Mouse (Mus musculus): ENCODE data around the gene Irgc1.

Gene Irgc1

DNA sequence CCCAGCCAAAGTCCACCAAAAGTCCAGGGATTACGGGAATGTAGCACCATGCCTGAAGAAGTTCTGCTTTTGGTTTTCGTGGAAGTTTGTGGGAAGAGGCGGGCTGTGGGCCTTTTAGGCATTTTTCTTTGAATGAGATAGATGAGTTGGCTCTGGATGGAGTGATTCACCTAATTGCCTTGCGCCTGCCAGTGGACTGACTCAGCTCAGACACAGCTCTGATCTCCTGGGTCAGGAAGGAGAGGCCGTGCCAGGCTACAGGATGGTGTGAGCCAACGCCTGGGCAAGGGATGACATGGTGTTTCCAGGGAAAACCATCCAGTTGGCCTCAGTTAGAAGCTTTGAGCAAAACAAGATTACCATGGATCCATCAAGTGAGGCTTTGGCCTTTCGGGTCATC is 18.3 kb upstream of the Irgc1 start:
- DNase-seq: no peak

DNA sequence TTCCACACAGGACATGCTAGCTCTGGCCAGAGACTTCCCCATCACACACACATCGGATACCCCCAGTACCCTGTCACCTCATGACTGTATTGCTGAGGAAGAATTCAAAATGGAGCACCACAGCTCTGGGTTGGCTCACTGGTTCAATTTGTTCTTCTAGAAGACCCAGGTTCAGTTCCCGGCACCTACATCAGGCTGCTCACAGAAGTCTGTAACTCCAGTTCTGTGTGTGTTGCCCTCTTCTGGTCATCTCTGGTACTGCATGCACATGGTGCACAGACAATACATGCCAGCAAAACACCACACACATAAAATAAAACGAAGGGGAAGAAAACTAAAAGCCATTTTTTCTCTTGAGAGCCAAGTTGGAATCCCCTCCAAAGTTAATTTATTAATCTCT is 17.0 kb upstream of the Irgc1 start:
- no peak for DNase-seq

DNA sequence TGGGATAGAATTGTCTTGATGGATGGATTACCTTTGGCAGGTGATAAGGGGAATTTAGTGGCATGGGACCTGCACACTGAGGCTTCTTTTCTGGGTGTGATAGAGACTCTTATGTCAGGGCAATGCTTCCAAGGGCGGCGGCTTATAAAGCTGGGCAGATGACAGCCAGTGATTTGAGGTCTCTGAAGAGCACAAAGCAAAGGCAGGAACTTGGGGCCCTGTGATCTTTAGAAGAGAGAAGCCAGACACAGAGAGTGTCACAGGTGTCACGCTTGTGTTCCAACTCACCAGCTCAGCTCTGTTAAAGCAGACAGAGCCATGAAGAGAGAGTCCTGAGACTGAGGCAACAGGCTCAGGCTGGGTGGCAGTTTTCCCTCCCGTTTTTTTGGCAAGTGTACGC is 15.8 kb upstream of the Irgc1 start:
- no peak for DNase-seq

DNA sequence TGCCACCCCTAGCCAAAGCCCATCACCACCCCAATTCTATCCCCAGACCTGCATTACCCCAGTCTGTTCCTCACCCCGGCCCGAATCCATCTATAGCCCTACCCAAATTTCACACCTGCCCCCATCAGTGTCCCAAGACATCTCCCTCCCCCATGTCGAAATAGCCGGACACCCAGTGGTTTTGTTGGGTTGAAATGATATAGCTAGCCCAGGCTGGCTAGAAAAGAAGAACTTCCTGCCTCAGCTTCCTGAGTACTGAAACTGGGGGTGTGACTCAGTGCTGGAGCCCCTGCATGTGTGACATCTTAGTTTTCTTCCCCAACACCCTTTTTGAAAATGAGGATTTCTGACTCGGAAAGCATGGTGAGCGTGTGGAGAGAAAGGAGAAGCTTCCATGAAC is 14.7 kb upstream of the Irgc1 start:
- DNase-seq: no peak

DNA sequence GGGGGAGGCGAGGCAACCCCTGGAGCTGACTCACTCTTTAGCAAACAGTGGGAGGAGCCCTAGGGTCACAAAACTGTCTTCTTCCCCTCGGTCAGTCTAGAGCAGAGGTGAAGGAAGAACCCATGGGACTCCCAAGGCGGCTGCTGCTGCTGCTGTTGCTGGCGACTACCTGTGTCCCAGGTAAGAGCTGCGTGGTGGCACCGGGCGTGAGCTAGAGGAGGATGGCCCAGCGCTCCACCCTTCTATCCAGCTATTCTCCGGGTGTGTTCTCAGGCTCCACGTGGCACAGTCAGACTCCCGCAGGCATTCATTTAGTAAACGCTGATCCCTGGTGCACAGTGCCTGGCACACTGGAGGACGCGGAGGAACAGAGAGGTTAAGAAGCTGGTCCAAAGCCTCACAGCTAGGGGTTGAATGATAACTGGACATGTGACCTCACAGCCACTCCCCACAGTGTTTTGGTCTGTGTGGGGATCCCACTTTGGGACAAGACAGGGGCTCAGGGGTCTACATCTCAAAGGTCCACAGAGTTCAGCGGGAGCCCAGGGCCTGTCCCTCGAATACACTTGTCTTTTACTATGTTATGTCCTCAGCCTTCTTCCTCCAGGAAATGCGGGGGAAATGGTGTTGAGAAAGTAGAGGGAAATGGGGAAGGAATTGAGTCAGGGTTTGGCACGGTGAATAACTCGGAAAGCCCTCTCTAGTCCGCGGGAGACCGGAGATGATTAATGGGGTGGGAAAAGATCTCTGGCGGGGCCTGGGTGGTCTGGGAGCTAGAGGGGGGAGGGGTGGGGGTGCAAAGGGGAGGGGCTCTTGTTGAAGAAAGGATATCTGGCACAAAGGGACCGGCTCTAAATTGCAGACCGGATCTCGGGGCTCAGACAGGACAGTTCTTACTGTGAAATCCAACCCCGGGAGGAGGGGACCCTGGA is 10.6 kb upstream of the Irgc1 start, which contains the start of gene Plaur:
Gene Plaur, plus strand, starts transcription at position 97 of the 932 bp plus-strand sequence.
- DNase-seq: peak; percentile 69

DNA sequence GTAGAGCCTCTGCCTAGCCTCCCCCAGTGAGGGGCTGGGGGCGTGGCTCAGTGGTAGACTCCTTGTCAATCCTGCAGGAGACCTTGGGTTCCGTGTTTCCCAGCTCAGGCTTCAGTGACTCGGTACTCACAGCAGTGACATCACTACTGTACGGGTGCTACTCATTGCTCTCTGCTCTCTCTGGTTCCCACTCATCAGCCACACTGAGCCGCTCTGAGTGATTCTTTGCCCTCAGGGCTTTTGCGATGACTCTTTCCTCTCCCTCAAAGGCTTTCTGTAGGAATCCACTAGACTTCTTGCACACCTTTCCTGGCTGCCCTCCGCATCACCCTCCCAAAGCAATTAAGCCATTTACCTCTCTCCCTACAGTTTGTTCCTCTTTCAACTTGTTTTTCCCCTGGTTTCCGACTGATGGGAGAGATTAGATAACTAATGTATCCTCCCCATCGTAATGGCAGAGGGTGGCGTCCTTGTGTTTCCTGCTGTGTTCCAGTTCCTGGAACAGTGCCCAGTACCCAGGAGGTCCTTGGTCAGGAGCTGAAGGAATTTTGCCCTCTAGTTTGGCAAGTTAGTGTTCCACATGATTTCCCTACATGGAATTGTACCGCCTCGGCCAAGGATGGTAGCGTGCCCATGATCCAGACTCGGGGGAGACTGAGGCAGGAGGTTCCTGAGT is 9.4 kb upstream of the Irgc1 start:
- DNase-seq: no peak

DNA sequence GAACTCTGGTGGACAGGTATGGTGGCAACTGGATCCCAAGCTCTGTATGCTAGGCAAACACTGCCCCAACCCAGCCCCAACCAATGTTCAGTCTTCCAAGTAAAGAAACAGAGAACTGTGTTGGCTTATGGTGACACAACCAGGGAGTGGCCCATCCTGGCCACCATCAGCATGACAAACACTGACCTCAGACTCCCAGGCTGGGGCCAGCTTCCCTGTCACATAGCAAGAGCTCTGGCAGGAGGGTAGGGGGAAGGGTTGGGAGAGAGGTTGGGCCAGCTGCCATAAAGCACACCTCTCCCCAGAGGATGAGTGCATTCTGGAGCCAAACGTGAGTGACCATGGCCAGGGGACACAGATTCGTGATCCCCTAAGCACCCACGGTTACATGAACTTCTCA is 7.7 kb upstream of the Irgc1 start:
- DNase-seq: no peak

DNA sequence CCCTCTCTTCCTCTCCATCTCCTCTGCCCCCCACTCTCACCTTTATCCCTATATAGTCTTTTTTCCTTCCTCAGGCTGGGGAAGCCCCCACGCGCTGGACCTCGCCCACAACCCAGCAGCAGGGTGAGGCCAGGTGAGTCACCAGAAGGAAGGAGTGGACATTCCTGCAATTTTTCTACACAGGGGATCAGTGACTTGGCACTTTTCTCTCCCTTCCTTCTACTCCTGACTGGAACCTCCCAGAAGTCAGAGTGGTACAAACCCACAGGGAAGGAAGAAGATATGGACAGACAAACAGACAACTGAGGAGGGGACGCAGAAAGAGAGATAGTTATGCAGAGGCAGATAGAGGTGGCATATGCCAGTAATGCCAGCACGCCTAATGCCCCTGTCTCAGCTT is 7.3 kb upstream of the Irgc1 start:
- DNase-seq: no peak

DNA sequence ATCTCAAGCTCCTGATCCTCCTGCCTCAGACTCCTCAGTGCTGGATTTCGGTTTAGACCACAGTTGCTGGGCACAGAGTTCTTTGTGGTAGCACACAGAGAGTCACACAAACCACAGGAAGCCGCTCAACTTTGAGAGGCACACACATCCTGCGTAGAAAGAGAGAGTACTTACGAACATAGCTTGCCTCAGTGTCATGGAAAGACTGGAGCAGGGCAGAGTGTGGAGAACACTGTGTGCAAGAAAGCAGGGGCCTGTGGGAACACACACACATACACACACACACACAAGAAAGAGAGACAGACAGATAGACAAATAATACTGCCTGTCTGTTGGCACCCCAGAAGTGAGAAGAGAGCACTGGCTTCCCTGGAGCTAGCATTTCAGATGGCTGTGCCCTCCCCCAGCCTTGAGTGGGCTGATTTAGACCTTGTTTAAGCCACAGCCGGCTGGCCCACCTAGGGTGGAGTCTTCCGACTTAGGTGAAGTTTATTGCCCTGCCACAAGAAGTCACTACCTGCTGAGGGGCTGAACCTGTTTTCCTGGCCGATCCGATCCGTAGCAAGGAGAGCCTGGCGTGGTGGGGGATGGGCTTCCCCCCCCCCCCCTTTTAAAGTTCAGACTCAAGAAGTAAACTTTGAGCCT is 5.8 kb upstream of the Irgc1 start:
- DNase-seq: no peak

DNA sequence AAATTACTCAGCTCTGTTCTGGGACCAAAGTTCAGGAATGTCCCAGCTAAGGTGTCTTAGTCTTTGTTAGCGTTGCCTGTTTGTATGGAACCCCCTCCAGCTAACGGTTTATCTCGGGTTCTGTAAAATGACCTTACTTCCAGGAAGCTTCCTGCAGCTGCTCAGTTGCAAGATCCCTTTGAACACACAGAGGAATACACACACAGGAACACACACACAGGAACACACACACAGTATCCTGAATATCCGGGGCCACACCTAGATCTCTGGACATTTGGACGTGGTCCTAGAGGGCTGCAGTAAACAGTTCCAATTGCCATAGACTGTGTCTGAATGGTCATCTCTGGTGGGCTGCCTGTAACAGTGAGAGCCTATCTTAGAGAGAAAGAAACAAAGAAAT is 3.6 kb upstream of the Irgc1 start:
- DNase-seq: no peak

DNA sequence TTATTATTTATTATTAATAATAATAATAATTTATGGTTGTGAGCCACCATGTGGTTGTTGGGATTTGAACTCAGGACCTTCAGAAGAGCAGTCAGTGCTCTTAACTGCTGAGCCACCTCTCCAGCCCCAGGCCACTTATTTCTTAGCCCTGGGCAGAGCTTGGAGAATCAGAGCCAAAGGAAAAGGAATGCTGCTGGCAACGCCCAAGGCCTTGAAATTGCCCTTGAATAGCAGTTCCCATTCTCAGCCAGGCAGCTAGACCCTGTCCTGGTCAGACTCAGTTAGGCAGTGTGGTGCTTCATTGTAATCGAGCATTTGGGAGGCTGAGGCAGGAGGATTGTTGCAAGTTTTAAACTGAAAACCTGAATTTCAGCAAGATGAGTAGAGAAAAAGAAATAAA is 2.1 kb upstream of the Irgc1 start:
- DNase-seq: no peak

DNA sequence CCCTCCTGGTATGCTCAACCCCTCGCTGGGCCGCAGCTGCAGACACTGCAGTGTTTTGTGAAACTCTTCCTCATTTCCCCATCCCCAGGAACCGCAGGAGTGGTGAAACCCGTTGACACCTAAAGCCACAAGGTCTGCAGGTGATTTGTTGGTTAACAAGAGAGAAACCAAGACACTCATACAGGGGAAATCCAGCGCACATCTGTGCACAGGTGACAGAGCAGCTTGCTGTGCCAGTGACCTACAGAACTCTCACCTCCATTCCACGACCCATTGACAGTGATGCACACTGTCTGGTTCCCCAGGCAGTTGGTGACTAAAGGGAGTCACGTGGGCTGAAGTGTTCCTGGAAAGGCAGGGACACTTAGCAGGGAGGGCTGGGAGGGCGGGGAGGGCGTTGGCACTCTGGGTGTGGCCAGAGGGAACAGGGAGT is 1.5 kb downstream of the Irgc1 start:
- DNase-seq: no peak

DNA sequence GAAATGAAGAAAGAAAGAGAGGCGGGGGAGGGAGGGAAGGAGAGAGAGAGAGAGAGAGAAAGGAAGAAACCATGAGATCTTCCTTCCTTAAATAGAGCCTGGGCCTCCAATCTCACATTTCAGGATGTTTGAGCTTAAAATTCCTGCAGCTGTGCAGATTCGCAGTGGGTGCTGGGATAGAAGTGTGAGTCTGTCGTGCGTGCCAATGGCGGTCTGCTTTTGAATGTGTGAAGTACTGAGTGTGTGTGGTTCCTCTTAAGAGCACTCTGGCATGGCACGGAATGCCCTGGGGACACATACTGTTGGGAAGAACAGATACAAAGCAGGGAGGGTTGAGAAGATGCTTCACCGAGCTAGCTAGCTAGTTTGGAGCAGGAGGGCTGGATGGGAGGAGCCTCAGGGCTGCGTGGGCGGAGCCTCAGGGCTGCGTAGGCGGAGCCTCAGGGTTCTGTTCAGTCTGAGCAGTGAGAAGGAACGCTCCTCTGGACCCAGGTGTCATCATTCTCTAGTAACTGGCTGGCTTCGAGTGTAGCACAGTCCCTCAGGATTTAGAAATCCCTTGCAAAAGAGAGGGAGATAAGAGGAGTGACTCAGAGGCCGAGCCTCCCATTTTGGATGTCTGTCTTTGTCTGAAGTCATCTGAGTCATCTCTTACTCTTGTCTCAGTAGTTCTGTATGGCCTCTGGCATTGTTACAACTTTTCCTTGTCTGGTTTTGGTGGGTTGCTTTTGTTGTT is 3.1 kb downstream of the Irgc1 start:
- DNase-seq: no peak

DNA sequence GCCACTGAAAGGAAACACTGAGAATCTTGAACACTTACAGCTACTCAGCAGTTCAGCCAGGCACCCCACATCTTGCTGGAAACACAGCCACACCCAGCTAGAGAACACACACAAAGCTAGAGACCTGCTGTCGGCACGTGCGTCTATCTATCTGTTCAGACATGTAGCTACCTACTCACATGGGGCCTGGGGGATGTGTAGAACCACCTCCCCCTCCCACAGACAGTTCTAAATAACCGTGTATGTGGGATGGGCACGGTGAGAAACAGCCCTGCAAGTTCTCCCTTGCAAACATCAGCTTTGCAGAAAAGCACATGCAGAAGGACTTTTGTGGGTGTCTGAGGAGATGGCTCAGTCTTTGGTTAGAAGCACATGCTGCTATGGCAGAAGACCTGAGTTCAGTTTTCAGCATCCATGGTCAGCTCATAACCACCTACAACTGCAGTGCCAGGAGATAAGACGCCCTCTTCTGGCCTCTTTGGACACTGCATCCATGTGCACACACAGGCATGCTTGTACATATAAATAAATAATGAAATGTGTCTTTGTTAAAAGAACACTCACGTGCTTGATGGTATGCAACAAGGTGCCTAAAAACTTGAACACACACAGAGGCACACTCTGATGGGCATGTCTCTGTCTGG is 5.3 kb downstream of the Irgc1 start:
- no peak for DNase-seq

DNA sequence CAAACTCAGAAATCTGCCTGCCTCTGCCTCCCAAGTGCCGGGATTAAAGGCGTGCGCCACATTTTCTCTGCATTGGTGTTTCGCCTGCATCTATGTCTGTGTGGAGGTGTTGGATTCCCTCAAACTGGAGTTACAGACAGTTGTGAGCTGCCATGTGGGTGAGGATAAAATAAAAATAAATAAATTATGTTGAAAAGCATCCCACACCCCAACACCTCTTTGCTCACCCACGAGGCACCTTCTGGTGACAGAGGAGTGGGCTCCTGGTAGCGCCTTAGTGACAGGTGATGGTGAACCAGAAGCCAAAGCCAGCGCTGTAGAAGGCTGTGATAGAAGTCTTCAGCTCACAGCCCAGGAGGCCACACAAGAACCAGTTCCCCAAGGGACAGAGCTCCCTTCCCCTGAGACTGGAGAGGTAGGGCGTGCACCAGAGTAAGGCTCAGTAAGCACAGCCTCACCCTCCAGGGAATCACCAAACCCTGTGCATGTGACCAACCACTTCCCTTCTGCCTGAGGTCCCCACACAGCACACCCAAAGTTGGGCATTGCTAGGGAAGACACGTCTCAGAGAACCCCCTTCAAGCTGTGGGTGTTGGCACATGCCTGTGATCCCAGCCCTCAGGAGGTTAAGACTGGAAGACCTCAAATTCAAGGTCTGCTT is 6.7 kb downstream of the Irgc1 start:
- no peak for DNase-seq

DNA sequence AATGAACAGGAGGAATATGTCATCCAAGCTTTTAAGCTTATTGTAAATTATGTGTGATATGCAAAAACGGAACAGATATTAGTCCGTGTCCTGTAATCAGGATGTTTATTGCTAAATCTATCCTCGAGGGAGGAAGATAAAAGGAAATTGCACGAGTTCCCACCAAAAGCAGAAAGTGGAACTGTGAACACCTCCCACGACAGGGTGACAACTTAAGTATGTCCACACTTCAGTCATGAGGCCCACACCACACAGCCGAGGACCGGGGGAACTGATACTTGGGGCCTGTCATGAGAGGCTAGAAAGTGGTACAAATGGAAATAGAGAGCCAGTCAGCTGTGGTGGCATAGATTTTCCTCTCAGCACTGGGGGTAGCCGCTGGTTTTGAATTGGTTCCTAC is 9.8 kb downstream of the Irgc1 start:
- no peak for DNase-seq

DNA sequence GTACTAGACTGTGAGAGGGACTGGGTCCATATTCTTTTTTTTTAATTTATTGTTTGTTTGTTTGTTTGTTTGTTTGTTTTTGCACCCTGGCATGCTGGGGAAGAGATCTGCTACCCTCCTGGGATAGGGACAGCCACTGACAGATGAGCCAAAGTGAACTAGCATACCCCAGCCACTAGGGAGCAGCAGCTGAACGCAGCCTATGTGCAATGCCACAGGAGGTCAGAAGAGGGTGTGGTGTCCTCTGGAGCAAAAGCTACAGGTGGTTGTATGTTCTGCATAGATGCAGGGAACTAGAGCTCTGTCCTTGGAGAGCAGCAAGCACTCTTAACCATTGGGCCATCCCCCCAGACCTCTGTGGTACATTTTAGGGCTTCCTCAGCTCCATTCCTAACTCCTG is 10.3 kb downstream of the Irgc1 start:
- DNase-seq: peak; percentile 76

DNA sequence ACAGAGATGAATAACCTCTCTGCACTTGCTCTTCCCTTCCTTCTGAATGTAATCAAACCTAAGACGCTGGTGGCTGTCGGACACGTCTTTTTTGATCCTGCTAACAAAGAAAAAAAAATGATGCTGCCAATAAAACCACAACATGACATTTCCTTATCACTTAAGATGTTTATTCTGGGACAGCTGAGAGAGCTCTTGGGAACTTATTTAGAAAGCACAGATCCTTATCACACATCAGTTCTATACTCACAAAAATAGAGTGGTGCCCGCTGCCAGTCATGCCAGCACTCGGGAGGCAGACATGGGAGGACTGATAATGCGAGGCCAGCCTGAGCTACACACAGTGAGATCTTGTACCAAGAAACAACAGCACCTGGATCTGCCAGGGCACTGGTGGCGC is 12.2 kb downstream of the Irgc1 start:
- no peak for DNase-seq

DNA sequence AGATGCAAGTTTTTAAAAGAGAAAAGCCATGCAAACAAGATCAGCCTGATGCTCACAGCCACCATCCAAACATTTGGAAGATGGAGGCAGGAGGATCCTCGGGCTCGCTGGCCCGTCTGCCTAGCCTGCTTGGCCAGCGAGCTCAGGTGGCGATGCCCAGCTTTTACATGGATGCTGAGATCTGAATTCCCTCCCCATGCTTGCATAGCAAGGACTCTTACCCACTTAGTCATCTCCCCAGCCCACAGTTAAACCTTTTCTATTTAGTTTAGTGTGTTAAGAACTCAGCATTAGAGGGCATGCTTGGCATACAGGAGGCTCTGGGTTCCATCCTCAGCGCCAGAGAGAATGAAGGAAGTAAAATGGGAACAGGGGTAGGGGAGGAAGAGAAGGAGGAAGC is 12.9 kb downstream of the Irgc1 start:
- no peak for DNase-seq

DNA sequence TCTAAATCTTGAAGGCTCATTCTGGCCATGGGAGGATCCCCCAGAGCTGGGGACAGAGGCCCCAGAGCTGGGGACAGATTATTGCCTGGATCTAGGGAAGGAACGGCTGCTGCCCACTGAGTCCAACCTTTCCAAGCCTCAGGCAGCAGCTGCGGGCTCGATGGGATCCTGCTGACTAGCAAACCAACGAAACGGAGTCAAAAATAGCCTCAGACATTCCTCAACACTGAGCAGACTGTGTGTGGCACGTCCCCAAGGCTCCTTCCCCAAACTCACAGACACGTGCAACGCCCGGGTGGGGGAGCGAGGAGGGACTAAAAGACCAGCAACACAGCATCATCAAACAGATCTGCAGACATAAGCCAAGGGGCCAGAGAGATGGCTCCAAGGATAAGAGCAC is 14.1 kb downstream of the Irgc1 start:
- no peak for DNase-seq

DNA sequence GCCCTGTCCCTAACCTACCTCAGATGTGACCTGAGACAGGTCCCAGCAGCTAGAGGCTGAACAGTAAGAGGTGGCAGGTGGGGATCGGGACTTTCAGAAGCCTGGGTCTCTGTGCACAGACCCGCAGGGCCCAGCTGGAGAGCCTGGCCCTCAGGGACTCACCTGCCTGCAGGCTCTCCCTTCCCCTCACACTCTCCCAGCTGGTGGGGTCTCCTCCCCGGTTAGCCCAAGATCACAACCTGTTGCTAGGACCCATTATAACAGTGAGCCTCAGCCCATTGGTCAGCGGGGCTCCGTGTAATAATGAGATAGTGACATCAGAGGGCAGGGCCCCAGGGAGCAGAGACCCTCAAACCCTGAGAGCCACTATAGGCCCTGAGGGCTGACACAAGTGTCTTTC is 16.8 kb downstream of the Irgc1 start:
- DNase-seq: no peak

DNA sequence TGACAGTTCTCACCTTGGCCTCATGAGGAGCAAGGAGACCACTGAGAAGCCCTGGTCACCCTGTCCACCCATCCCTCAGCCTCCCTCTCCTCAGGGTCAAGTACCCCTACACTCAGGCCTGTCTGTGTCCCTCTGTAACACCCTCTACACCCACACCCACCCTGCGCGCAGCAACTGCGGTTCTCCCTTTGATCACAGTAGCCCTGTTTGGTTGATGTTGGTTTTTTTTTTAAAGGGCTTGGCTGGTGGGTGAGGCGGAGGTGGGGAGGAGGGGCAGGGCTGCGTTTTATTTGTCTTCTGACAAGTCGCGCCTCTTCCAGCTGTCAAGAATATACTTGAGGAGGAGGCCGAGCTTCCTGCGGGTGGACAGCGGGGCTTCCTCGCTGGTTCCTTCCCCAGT is 20.4 kb downstream of the Irgc1 start:
- no peak for DNase-seq
